Mouse (Mus musculus) neural tube, embryonic 11.5 days (tissue): ENCODE measurements at regions not wholly inside any gene's neighbourhood (a gene's known extent, or its start where the extent isn't known, plus 50 kb on each side); places are given as distances from the start of the nearest gene placed in this dataset.

ENCODE experiments used
- ATAC-seq: fragments of 200-750 bp; cut with Nextera tagmentation; 2 replicates; pipeline ENCODE4 v1.8.0; 2017; ENCODE audit warnings: moderate number of reproducible peaks, mild to moderate bottlenecking, moderate TSS enrichment, moderate library complexity; ENCODE audit not compliant: insufficient read depth, low FRiP score, low TSS enrichment
- DNase-seq: peaks from one replicate; pipeline ENCODE4 v3.0.0-alpha.2; 2015; ENCODE audit warnings: low spot score
- H3K27ac ChIP-seq: fragments of 300-500 bp; sonication (generic); 2 replicates; pipeline ENCODE4 v1.5.1; 2014; ENCODE audit warnings: low read depth, mild to moderate bottlenecking, low read length
- H3K27me3 ChIP-seq: fragments of 300-500 bp; sonication (generic); 2 replicates; pipeline ENCODE4 v1.6.1; 2014; ENCODE audit warnings: mild to moderate bottlenecking, low read length, mixed read lengths; ENCODE audit not compliant: control insufficient read depth, insufficient read depth
- H3K36me3 ChIP-seq: fragments of 300-500 bp; sonication (generic); 2 replicates; pipeline ENCODE4 v1.6.1; 2014; ENCODE audit warnings: mild to moderate bottlenecking, low read length, moderate library complexity, mixed read lengths; ENCODE audit not compliant: control insufficient read depth, insufficient read depth
- H3K4me1 ChIP-seq: fragments of 300-500 bp; sonication (generic); 2 replicates; pipeline ENCODE4 v1.6.1; 2014; ENCODE audit warnings: low read length, mixed read lengths; ENCODE audit not compliant: control insufficient read depth, insufficient read depth
- H3K4me2 ChIP-seq: fragments of 300-500 bp; sonication (generic); 2 replicates; pipeline ENCODE4 v1.6.1; 2014; ENCODE audit warnings: low read depth, mild to moderate bottlenecking, moderate library complexity
- H3K4me3 ChIP-seq: fragments of 300-500 bp; sonication (generic); 2 replicates; pipeline ENCODE4 v1.5.1; 2014; ENCODE audit warnings: low read depth, low read length
- H3K9ac ChIP-seq: fragments of 300-500 bp; sonication (generic); 2 replicates; pipeline ENCODE4 v1.6.1; 2014; ENCODE audit warnings: mild to moderate bottlenecking, low read length
- H3K9me3 ChIP-seq: fragments of 300-500 bp; sonication (generic); 2 replicates; pipeline ENCODE4 v1.6.1; 2016; ENCODE audit warnings: low read length; ENCODE audit not compliant: control insufficient read depth
- WGBS: fragments of 180-500 bp; shearing (Covaris S2); extraction: QIAGEN DNeasy Blood & Tissue Kit; methylation state at CpG from one replicate; pipeline ENCODE4 v1.1.7; 2014; 5-methylcytosine and 5-hydroxymethylcytosine counted together

GRCm38 (mm10) chr5:97601384-97601783 is 144.6 kb upstream of the Gk2 start:
- no peak overlapping the region for H3K4me2 ChIP-seq
- no peak for DNase-seq
- no peak overlapping the region for H3K27ac ChIP-seq
- no peaks in the 10 kb centered on the region for H3K36me3 ChIP-seq
- no peak overlapping the region for H3K4me3 ChIP-seq
- ATAC-seq: no peak
- H3K9me3 ChIP-seq: no peaks in the 10 kb centered on the region
- H3K9ac ChIP-seq: no peak overlapping the region
- no peaks in the 10 kb centered on the region for H3K4me1 ChIP-seq
- no peaks in the 10 kb centered on the region for H3K27me3 ChIP-seq
- WGBS: 91% methylated on average over 2 of the region's 2 CpGs

- no peaks in the 10 kb centered on the region for H3K4me1 ChIP-seq
- no peak overlapping the region for H3K9ac ChIP-seq
- WGBS: 84% methylated on average over 9 of the region's 9 CpGs
- no peak overlapping the region for H3K4me2 ChIP-seq
- no peak overlapping the region for H3K4me3 ChIP-seq
- ATAC-seq (no peak), DNase-seq (no peak)
- H3K36me3 ChIP-seq: no peaks in the 10 kb centered on the region
- no peaks in the 10 kb centered on the region for H3K27me3 ChIP-seq
- H3K9me3 ChIP-seq: no peaks in the 10 kb centered on the region
- H3K27ac ChIP-seq: no peak overlapping the region
Measured at GRCm38 (mm10) chr5:97598741-97599140, 141.9 kb upstream of the Gk2 start.

- no peak overlapping the region for H3K4me2 ChIP-seq
- no peak overlapping the region for H3K9ac ChIP-seq
- no peaks in the 10 kb centered on the region for H3K36me3 ChIP-seq
- no peaks in the 10 kb centered on the region for H3K9me3 ChIP-seq
- no peak for DNase-seq
- ATAC-seq: no peak
- no peak overlapping the region for H3K27ac ChIP-seq
- no peaks in the 10 kb centered on the region for H3K27me3 ChIP-seq
- 83% methylated on average over 2 of the region's 2 CpGs for whole genome bisulfite sequencing
- no peak overlapping the region for H3K4me3 ChIP-seq
- H3K4me1 ChIP-seq: no peaks in the 10 kb centered on the region
Measured at GRCm38 (mm10) chr5:97595916-97596315, 139.1 kb upstream of the Gk2 start.

GRCm38 (mm10) chr5:97594081-97594480 is 137.3 kb upstream of the Gk2 start:
- Histone ChIP-seq H3K36me3 (no peaks in the 10 kb centered on the region), H3K27ac (no peak overlapping the region), H3K4me1 (no peaks in the 10 kb centered on the region), H3K9ac (no peak overlapping the region), H3K4me2 (no peak overlapping the region), H3K9me3 (no peaks in the 10 kb centered on the region), H3K4me3 (no peak overlapping the region), H3K27me3 (no peaks in the 10 kb centered on the region)
- WGBS: 79% methylated on average over 7 of the region's 7 CpGs
- ATAC-seq (no peak), DNase-seq (no peak)

- Histone ChIP-seq H3K4me1 (no peaks in the 10 kb centered on the region), H3K27ac (no peak overlapping the region), H3K4me2 (no peak overlapping the region), H3K4me3 (no peak overlapping the region), H3K27me3 (no peaks in the 10 kb centered on the region), H3K36me3 (no peaks in the 10 kb centered on the region), H3K9ac (no peak overlapping the region), H3K9me3 (no peaks in the 10 kb centered on the region)
- DNase-seq (no peak), ATAC-seq (no peak)
- 83% methylated on average over 2 of the region's 2 CpGs for WGBS
Measured at GRCm38 (mm10) chr5:97582509-97582908, 125.7 kb upstream of the Gk2 start.

- no peaks in the 10 kb centered on the region for H3K4me1 ChIP-seq
- no peak overlapping the region for H3K9ac ChIP-seq
- 84% methylated on average over 5 of the region's 5 CpGs for WGBS
- H3K4me2 ChIP-seq: no peak overlapping the region
- H3K27me3 ChIP-seq: no peaks in the 10 kb centered on the region
- H3K36me3 ChIP-seq: no peaks in the 10 kb centered on the region
- H3K9me3 ChIP-seq: no peaks in the 10 kb centered on the region
- DNase-seq: no peak
- no peak overlapping the region for H3K27ac ChIP-seq
- no peak overlapping the region for H3K4me3 ChIP-seq
- ATAC-seq: no peak
Measured at GRCm38 (mm10) chr5:97565486-97565885, 108.7 kb upstream of the Gk2 start.

GRCm38 (mm10) chr5:97563724-97564123 is 106.9 kb upstream of the Gk2 start:
- no peaks in the 10 kb centered on the region for H3K9me3 ChIP-seq
- no peak overlapping the region for H3K4me3 ChIP-seq
- ATAC-seq (no peak), DNase-seq (no peak)
- H3K27ac ChIP-seq: no peak overlapping the region
- H3K4me1 ChIP-seq: no peaks in the 10 kb centered on the region
- no peak overlapping the region for H3K4me2 ChIP-seq
- H3K9ac ChIP-seq: no peak overlapping the region
- no peaks in the 10 kb centered on the region for H3K36me3 ChIP-seq
- WGBS: 77% methylated on average over 6 of the region's 6 CpGs
- no peaks in the 10 kb centered on the region for H3K27me3 ChIP-seq

GRCm38 (mm10) chr5:97554274-97554673 is 97.5 kb upstream of the Gk2 start:
- H3K4me2 ChIP-seq: no peak overlapping the region
- no peaks in the 10 kb centered on the region for H3K36me3 ChIP-seq
- ATAC-seq: no peak

GRCm38 (mm10) chr5:97553122-97553521 is 96.3 kb upstream of the Gk2 start:
- DNase-seq (no peak), ATAC-seq (no peak)
- no peaks in the 10 kb centered on the region for H3K36me3 ChIP-seq
- H3K4me3 ChIP-seq: no peak overlapping the region
- no peaks in the 10 kb centered on the region for H3K27me3 ChIP-seq
- no peak overlapping the region for H3K4me2 ChIP-seq
- no peak overlapping the region for H3K27ac ChIP-seq
- no peaks in the 10 kb centered on the region for H3K9me3 ChIP-seq
- 56% methylated on average over 3 of the region's 3 CpGs for WGBS
- H3K9ac ChIP-seq: no peak overlapping the region
- H3K4me1 ChIP-seq: no peaks in the 10 kb centered on the region

More at GRCm38 (mm10) chr5:97554274-97554673, 97.5 kb upstream of the Gk2 start:
- Histone ChIP-seq H3K27me3 (no peaks in the 10 kb centered on the region), H3K9ac (no peak overlapping the region), H3K4me1 (no peaks in the 10 kb centered on the region), H3K4me3 (no peak overlapping the region), H3K27ac (no peak overlapping the region), H3K9me3 (no peaks in the 10 kb centered on the region)
- no peak for DNase-seq
- 92% methylated on average over 6 of the region's 6 CpGs for WGBS
